13 mouse cellular contexts compared by ENCODE assay signal in genomic region chr6:6909586-6909985, GRCm38 (mm10). TPM values are rescaled to one million over a fixed set of nuclear protein-coding genes. Genes with fewer than 3 reads are reported as not detected.
DNase-seq lines count a peak whose midpoint lies in the region; ATAC-seq lines count a peak whose summit lies in the region.
"Had no signal": no experiment of that assay in that cellular context is flagged by ENCODE, and none has a peak within 500 bp of the region (broad histone marks: within the 10 kb centered on the region; RNA-seq: fewer than 3 reads in every experiment).

No protein-coding gene starts in this region.

- no peak for ATAC-seq in embryonic facial prominence, embryonic 14.5 days (ENCODE audit: low read depth)
- ATAC-seq in megakaryocyte-erythroid progenitor cell, adult 5-6 weeks (replicated peaks; ENCODE audit: low FRiP score, low TSS enrichment, poor library complexity, severe bottlenecking), result no peak
- ATAC-seq: hindbrain, postnatal 0 days had no signal

- peaks cover 6% of the 10 kb centered on the region; the same call in 1 of the 2 replicates for H3K4me1 ChIP-seq in embryonic facial prominence, embryonic 14.5 days (ENCODE audit: control insufficient read depth, insufficient read depth, low read length)
- no peaks in the 10 kb centered on the region for H3K4me1 ChIP-seq in embryonic facial prominence, embryonic 10.5 days
- H3K4me1 ChIP-seq: limb, embryonic 15.5 days had no signal

- 55% methylated on average over 8 of the region's 8 CpGs for WGBS in embryonic facial prominence, embryonic 14.5 days
- 85% methylated on average over 8 of the region's 8 CpGs for whole genome bisulfite sequencing in embryonic facial prominence, embryonic 10.5 days

- no peak overlapping the region for H3K4me2 ChIP-seq in embryonic facial prominence, embryonic 14.5 days (ENCODE audit: low read depth, low read length)
- H3K4me2 ChIP-seq: limb, embryonic 15.5 days had no signal

- no peak overlapping the region for H3K4me3 ChIP-seq in embryonic facial prominence, embryonic 14.5 days (ENCODE audit: low read depth, low read length)
- no peak overlapping the region for H3K4me3 ChIP-seq in embryonic facial prominence, embryonic 10.5 days
- H3K4me3 ChIP-seq: limb, embryonic 15.5 days had no signal

- H3K27me3 ChIP-seq in embryonic facial prominence, embryonic 14.5 days (replicated peaks; ENCODE audit: control insufficient read depth, insufficient read depth, low read length), result no peaks in the 10 kb centered on the region
- H3K27me3 ChIP-seq in embryonic facial prominence, embryonic 10.5 days (replicated peaks; ENCODE audit: low read depth, poor library complexity, severe bottlenecking), result no peaks in the 10 kb centered on the region
- H3K27me3 ChIP-seq: limb, embryonic 15.5 days had no signal

- no peak overlapping the region for H3K27ac ChIP-seq in embryonic facial prominence, embryonic 14.5 days (replicated peaks; ENCODE audit: low read depth, low read length)
- H3K27ac ChIP-seq in embryonic facial prominence, embryonic 10.5 days (replicated peaks), result no peak overlapping the region
- H3K27ac ChIP-seq: hindbrain, postnatal 0 days; limb, embryonic 15.5 days had no signal

- H3K9ac ChIP-seq in embryonic facial prominence, embryonic 14.5 days (ENCODE audit: low read depth, low read length), result no peak overlapping the region
- H3K9ac ChIP-seq: limb, embryonic 15.5 days had no signal

- intact Hi-C loops in heart, postnatal 14 days (cut with DNase I), result no loop called here

- no peaks in the 10 kb centered on the region for H3K36me3 ChIP-seq in embryonic facial prominence, embryonic 14.5 days (ENCODE audit: control insufficient read depth, insufficient read depth, low read length)
- no peaks in the 10 kb centered on the region for H3K36me3 ChIP-seq in embryonic facial prominence, embryonic 10.5 days (replicated peaks)
- H3K36me3 ChIP-seq: limb, embryonic 15.5 days had no signal

- DNase-seq in embryonic facial prominence, embryonic 14.5 days (ENCODE audit: low spot score), result peak; percentile 68
- no peak for DNase-seq in embryonic facial prominence, embryonic 10.5 days (ENCODE audit: low spot score)
- peak; percentile 63 for DNase-seq in adrenal gland, postnatal 14 days
- DNase-seq in heart, postnatal 14 days, result peak; percentile 76 to 83
- peak; percentile 68 for DNase-seq in lung, postnatal 36 days
- no peak for DNase-seq in embryo, embryonic 9.5 days (ENCODE audit: extremely low spot score)
- no peak for DNase-seq in spleen, postnatal 4 days (ENCODE audit: low spot score in 2 of 2)
- DNase-seq: B cell, adult 2 months; thymus, adult 18-20 months had no signal

- H3K9me3 ChIP-seq in embryonic facial prominence, embryonic 14.5 days (ENCODE audit: control insufficient read depth, low read length), result no peaks in the 10 kb centered on the region
- no peaks in the 10 kb centered on the region for H3K9me3 ChIP-seq in embryonic facial prominence, embryonic 10.5 days
- H3K9me3 ChIP-seq: limb, embryonic 15.5 days had no signal

RNA-seq across cellular contexts. Expression of gene Dlx5, which starts 27.7 kb away (rescaled TPM):
- 38.0 and 40.2 TPM in 2 replicates for polyA plus RNA-seq in embryonic facial prominence, embryonic 14.5 days (2014; fragmentation: Nextera tagmentation; extraction: Ambion mirVana)
- 75.5 and 92.2 TPM in 2 replicates for polyA plus RNA-seq in embryonic facial prominence, embryonic 10.5 days (2016; fragmentation: Nextera tagmentation; extraction: Ambion mirVana)
- total RNA-seq in adrenal gland, postnatal 14 days (2021), result 0.26 and 0.96 TPM in 2 replicates
- under 1 TPM in 1 of 2 experiments, not detected in 1; 0.41 TPM for total RNA-seq in heart, postnatal 14 days (2021)
- not detected in 2 replicates for total RNA-seq in megakaryocyte-erythroid progenitor cell, adult 5-6 weeks (2014; fragmentation: Nextera tagmentation)
- total RNA-seq in megakaryocyte-erythroid progenitor cell, adult 5-6 weeks (2017), result not detected in 2 replicates
- total RNA-seq: hindbrain, postnatal 0 days had no signal
- polyA plus RNA-seq: hindbrain, postnatal 0 days; neural tube, embryonic 14.5 days had no signal

RNA-seq across cellular contexts. Expression of gene Sdhaf3, which starts 46.2 kb away (rescaled TPM):
- 5.7 and 6.0 TPM in 2 replicates for polyA plus RNA-seq in embryonic facial prominence, embryonic 14.5 days (2014; fragmentation: Nextera tagmentation; extraction: Ambion mirVana)
- 6.7 and 7.5 TPM in 2 replicates for polyA plus RNA-seq in embryonic facial prominence, embryonic 10.5 days (2016; fragmentation: Nextera tagmentation; extraction: Ambion mirVana)
- total RNA-seq in adrenal gland, postnatal 14 days (2021), result 5.8 and 5.9 TPM in 2 replicates
- 1 to 10 TPM; 3.1 to 3.8 TPM for total RNA-seq in heart, postnatal 14 days (2021)
- total RNA-seq in megakaryocyte-erythroid progenitor cell, adult 5-6 weeks (2014; fragmentation: Nextera tagmentation), result 3.0 and 9.1 TPM in 2 replicates
- 2.8 and 4.7 TPM in 2 replicates for total RNA-seq in megakaryocyte-erythroid progenitor cell, adult 5-6 weeks (2017)

RNA-seq across cellular contexts. Expression of gene Dlx6, which starts 46.5 kb away (rescaled TPM):
- 2.8 and 3.7 TPM in 2 replicates for polyA plus RNA-seq in embryonic facial prominence, embryonic 14.5 days (2014; fragmentation: Nextera tagmentation; extraction: Ambion mirVana)
- 4.9 and 5.9 TPM in 2 replicates for polyA plus RNA-seq in embryonic facial prominence, embryonic 10.5 days (2016; fragmentation: Nextera tagmentation; extraction: Ambion mirVana)
- total RNA-seq in adrenal gland, postnatal 14 days (2021), result not detected in 2 replicates
- not detected for total RNA-seq in heart, postnatal 14 days (2021)
- total RNA-seq in megakaryocyte-erythroid progenitor cell, adult 5-6 weeks (2014; fragmentation: Nextera tagmentation), result not detected in 2 replicates
- not detected in 2 replicates for total RNA-seq in megakaryocyte-erythroid progenitor cell, adult 5-6 weeks (2017)
- total RNA-seq: hindbrain, postnatal 0 days had no signal
- polyA plus RNA-seq: hindbrain, postnatal 0 days; neural tube, embryonic 14.5 days had no signal

Comparison
In these comparisons a context has a peak if more than half of its experiments do, and no peak if none do; other contexts are left out.
1. DNase-seq: peak in embryonic facial prominence, embryonic 14.5 days (single experiment), adrenal gland, postnatal 14 days (single experiment), heart, postnatal 14 days (2 of 2) and lung, postnatal 36 days (single experiment); none in embryonic facial prominence, embryonic 10.5 days (single experiment), embryo, embryonic 9.5 days (single experiment) and spleen, postnatal 4 days (0 of 2).